Mouse (Mus musculus) spleen, adult 2 months (tissue): Measurements from ENCODE around the gene Ensa. TPM values are rescaled to one million over a fixed set of nuclear protein-coding genes. Genes with fewer than 3 reads are reported as not detected.
"Not testable (repeated sequence)": the region's sequence is repeated elsewhere in the genome, so short reads cannot be mapped to it uniquely, and the experiment has no call there.

ENCODE experiments used
- DNase-seq, 2 experiments: peaks; one replicate each; pipeline versions ENCODE4 v3.0.0 to v3.0.0-alpha.2; 2012 to 2021; ENCODE audit warnings: low spot score in 2 of 2, low read depth in 1 of 2
- H3K27ac ChIP-seq: fragments of 200-500 bp; 2 replicates; pipeline ENCODE4 v1.5.1; 2012; ENCODE audit warnings: low read length, inconsistent platforms; ENCODE audit not compliant: insufficient read depth
- H3K27me3 ChIP-seq: fragments of 200-500 bp; 2 replicates; pipeline ENCODE4 v1.6.1; 2012; ENCODE audit warnings: mild to moderate bottlenecking, moderate library complexity, low read length, inconsistent platforms; ENCODE audit not compliant: control insufficient read depth, insufficient read depth
- H3K36me3 ChIP-seq: fragments of 200-500 bp; 2 replicates; pipeline ENCODE4 v1.6.1; 2012; ENCODE audit warnings: mild to moderate bottlenecking, low read length, inconsistent platforms; ENCODE audit not compliant: control insufficient read depth, insufficient read depth
- H3K4me1 ChIP-seq: fragments of 200-500 bp; 2 replicates; pipeline ENCODE4 v1.6.1; 2011; ENCODE audit warnings: inconsistent platforms; ENCODE audit not compliant: control insufficient read depth, insufficient read depth, insufficient read length
- H3K4me3 ChIP-seq: fragments of 200-500 bp; 2 replicates; pipeline ENCODE4 v1.5.1; 2011; ENCODE audit warnings: mild to moderate bottlenecking, inconsistent platforms; ENCODE audit not compliant: insufficient read depth, insufficient read length; ENCODE audit errors: extremely low read depth
- CTCF ChIP-seq: fragments of 200-500 bp; IDR thresholded peaks from 2 replicates; pipeline ENCODE4 v1.5.1; 2011; ENCODE audit warnings: mild to moderate bottlenecking, inconsistent platforms; ENCODE audit not compliant: insufficient read depth, insufficient read length, insufficient replicate concordance; ENCODE audit errors: extremely low read depth
- POLR2A ChIP-seq: fragments of 200-500 bp; IDR thresholded peaks from 2 replicates; pipeline ENCODE4 v1.6.1; 2011; ENCODE audit warnings: low read depth, low read length, inconsistent platforms
- WGBS: fragments of 180-500 bp; shearing (Covaris S2); methylation state at CpG from one replicate; pipeline ENCODE4 v1.1.7; 2018; 5-methylcytosine and 5-hydroxymethylcytosine counted together
- polyA plus RNA-seq: library from polyadenylated mRNA; depleted of rRNA; stranded (reverse); fragments of >200 nt; gene quantifications from 2 replicates; pipeline ENCODE4 v1.2.3, GENCODE M21; 2012

Gene Ensa
- polyA plus RNA-seq, 1 experiment, result 10.4 TPM

DNA sequence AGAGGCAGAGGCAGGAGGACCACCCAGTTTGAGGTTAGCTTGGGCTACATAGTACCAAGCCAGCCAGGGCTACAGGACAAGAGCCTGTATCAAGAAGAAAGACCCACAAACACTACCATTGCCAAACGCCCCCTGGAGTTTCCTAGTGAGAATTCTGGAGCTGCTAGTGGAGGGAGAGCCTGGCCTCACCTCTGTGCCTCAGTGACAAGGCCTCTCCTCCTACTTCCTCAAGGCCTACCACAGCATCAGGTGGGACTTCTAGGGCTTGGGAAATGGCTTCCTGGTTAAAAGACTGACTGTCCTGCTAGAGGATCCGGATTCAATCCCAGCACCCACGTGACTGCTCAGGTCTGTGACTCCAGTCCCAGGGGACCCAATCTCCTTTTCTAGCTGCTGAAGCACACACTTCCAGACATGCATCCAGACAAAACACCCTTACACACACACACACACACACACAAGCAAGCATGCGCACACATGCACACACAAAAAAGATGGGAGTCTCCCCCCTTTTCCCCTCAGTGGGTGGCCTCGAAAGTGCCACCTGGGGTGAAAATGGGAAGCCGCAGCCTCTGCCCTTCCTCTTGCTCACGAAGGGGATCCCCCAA is 27.5 kb downstream of the Ensa start:
- Histone ChIP-seq H3K27ac (peak overlapping the region; percentile 98), H3K27me3 (no peaks in the 10 kb centered on the region), H3K4me3 (peak overlapping the region; percentile 13; the same call in 1 of the 2 replicates), H3K4me1 (peaks cover 30% of the 10 kb centered on the region), H3K36me3 (no peaks in the 10 kb centered on the region)
- DNase-seq, result peak; percentile 55 to 74
- TF ChIP-seq POLR2A (no peak), CTCF (no peak)
- WGBS, result 27% methylated on average over 7 of the region's 7 CpGs

DNA sequence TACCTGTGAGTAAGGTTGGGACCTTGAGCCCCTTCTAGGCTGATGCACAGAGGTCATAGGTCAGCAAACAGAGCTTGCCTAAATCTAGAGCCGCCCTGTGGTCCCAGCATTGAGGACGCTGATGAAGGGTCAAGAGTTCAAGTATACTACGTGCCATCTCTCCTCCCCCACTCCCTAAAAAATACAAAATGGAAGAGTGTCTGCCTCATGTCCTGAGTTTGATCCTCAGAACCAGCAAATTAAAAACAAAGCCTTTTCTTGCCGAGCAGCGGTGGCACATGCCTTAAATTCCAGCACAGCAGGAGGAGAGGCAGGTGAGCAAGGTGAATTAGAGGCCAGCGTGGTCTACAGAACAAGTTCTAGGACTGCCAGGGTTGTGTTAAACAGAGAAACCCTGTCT is 28.1 kb downstream of the Ensa start:
- Histone ChIP-seq H3K27ac (peak overlapping the region; percentile 98), H3K4me1 (peaks cover 30% of the 10 kb centered on the region), H3K36me3 (no peaks in the 10 kb centered on the region), H3K4me3 (no peak overlapping the region), H3K27me3 (no peaks in the 10 kb centered on the region)
- 46% methylated on average over 6 of the region's 6 CpGs for WGBS
- DNase-seq, result no peak
- TF ChIP-seq CTCF (no peak), POLR2A (no peak)

DNA sequence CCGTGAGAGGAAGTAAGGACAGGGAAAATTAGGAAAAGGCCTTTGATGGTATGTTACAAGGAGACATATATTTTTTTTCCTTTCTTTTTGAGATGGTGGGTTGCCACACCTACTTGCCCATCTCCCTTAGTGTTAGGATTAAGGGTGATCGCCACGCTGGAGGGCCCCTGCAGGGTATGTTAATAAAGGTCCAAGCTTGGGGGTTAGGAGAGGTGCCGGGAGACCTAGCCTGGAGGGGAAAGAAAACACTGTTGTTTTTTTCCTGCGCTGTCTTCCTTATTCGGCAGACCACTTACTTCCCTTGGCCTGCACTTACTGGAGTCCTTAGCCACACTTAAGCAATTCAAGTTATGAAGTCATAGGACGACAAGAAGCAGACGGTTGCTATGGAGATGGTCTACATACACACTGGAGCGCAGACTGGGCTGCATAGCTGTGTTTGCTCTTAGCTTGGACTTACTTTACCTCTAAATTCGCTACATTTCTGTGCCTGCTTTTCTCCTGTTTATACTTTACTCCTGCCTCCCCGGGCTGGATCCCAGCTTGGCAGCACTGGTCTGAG is 28.8 kb downstream of the Ensa start:
- TF ChIP-seq POLR2A (no peak), CTCF (no peak)
- no peak overlapping the region for H3K4me3 ChIP-seq
- DNase-seq, result peak in 1 of 2 experiments; percentile 51
- 48% methylated on average over 11 of the region's 11 CpGs for WGBS
- no peaks in the 10 kb centered on the region for H3K27me3 ChIP-seq
- H3K36me3 ChIP-seq, result no peaks in the 10 kb centered on the region
- H3K4me1 ChIP-seq, result peaks cover 30% of the 10 kb centered on the region
- H3K27ac ChIP-seq, result peak overlapping the region; percentile 98

DNA sequence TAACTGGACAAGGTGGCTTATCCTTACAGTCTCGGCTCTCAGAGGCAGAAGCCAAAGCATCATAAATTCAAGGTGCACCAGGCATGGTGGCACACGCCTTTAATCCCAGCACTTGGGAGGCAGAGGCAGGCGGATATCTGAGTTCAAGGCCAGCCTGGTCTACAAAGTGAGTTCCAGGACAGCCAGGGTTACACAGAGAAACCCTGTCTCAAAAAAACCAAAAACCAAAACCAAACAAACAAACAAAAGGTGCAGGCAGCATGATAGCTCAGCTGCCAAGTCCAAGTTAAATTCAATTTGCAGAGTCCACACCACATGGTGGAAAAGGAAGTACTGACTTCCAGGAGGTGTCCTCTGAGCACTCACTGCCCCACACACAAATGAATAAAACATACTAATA is 29.6 kb downstream of the Ensa start:
- Histone ChIP-seq H3K4me1 (peaks cover 30% of the 10 kb centered on the region), H3K27ac (0 out of 2 replicates have a peak overlapping the region, but pooled peaks have one; percentile 98)
- H3K36me3 ChIP-seq, H3K4me3 ChIP-seq, DNase-seq, H3K27me3 ChIP-seq: not testable (repeated sequence)
- 90% methylated on average over 3 of the region's 3 CpGs for WGBS

DNA sequence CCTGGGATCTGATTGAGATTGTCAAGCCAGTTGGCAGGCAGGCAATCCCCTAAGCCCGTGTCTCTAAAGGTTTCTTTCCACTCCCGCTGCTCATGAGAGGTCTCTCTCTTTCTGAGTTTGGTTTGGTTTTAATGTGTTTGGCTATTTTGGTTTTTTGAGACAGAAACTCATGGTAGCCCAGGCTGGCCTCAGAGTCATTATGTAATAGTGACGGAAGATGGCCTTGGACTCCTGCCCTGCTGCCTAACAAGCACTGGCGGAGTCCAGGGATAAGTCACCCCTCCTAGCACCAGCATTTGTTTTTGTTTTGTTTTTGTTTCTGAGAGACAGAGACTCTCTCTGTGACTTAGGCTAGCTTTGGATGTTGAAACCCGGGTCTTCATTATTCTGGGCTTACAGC is 30.6 kb downstream of the Ensa start:
- DNase-seq, result no peak
- TF ChIP-seq POLR2A (no peak), CTCF (no peak)
- no peaks in the 10 kb centered on the region for H3K27me3 ChIP-seq
- H3K36me3 ChIP-seq, result peaks cover 11% of the 10 kb centered on the region
- no peak overlapping the region for H3K27ac ChIP-seq
- H3K4me3 ChIP-seq, result no peak overlapping the region
- H3K4me1 ChIP-seq, result peaks cover 26% of the 10 kb centered on the region
- 88% methylated on average over 5 of the region's 5 CpGs for whole genome bisulfite sequencing

DNA sequence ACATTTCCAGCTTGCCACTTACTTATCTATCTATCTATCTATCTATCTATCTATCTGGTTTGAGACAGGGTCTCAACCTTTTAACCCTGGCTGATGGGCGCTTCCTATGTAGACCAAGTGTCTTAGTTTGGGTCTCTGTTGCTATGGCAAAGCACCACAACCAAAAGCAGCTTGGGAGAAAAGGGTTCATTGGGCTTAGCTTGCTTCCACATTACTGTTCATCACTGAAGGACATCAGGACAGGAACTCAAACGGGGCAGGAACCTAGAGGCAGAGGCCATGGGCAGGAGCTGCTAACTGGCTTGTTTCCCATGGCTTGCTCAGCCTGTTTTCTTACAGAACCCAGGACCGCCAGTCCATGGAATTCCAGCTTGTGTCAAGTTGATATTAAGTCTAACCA is 32.3 kb downstream of the Ensa start:
- H3K36me3 ChIP-seq, result peaks cover 22% of the 10 kb centered on the region
- TF ChIP-seq POLR2A (no peak), CTCF (no peak)
- H3K27me3 ChIP-seq, result no peaks in the 10 kb centered on the region
- H3K4me3 ChIP-seq, result no peak overlapping the region
- no peak for DNase-seq
- H3K4me1 ChIP-seq, result peaks cover 12% of the 10 kb centered on the region
- peak overlapping the region; percentile 99 for H3K27ac ChIP-seq
- WGBS, result 69% methylated on average over 3 of the region's 3 CpGs

DNA sequence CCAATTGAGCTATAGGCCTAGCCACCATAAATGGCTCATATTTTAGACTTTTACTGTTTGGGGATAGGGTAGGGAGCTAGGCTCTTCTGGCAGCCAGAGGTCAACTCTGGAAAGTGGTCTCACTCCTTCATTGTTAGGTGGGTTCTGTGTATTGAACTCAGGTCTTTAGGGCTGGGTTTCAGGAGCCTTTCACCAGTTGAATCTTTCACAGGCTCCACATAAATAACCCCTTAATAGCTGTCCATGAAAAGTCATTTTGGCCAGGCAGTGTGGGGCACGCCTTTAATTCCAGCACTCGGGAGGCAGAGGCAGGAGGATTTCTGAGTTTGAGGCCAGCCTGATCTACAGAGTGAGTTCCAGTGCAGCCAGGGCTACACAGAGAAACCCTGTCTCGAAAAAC is 32.9 kb downstream of the Ensa start:
- 81% methylated on average over 3 of the region's 3 CpGs for WGBS
- no peak overlapping the region for H3K4me3 ChIP-seq
- H3K27ac ChIP-seq, result peak overlapping the region; percentile 99
- H3K36me3 ChIP-seq, result peaks cover 27% of the 10 kb centered on the region
- peaks cover 10% of the 10 kb centered on the region; the same call in 1 of the 2 replicates for H3K4me1 ChIP-seq
- DNase-seq, result no peak
- no peak for TF ChIP-seq CTCF
- no peak for TF ChIP-seq POLR2A
- H3K27me3 ChIP-seq, result no peaks in the 10 kb centered on the region
